Mouse (Mus musculus) liver, embryonic 14.5 days (tissue): ENCODE results near the gene Plcxd2. TPM values are rescaled to one million over a fixed set of nuclear protein-coding genes. Genes with fewer than 3 reads are reported as not detected.

Source experiments
- ATAC-seq: fragments of 200-750 bp; cut with Nextera tagmentation; 2 replicates; pipeline ENCODE4 v1.8.0; 2017; ENCODE audit warnings: moderate number of reproducible peaks, mild to moderate bottlenecking, moderate library complexity; ENCODE audit not compliant: insufficient read depth
- DNase-seq, 3 experiments: peaks; one replicate each; pipeline ENCODE4 v3.0.0-alpha.2; 2012 to 2013; ENCODE audit warnings: low read depth in 3 of 3, low spot score in 3 of 3
- H3K27ac ChIP-seq: fragments of 300-500 bp; sonication (generic); 2 replicates; pipeline ENCODE4 v1.5.1; 2014; ENCODE audit warnings: moderate library complexity, mild to moderate bottlenecking, control low read depth, inconsistent platforms
- H3K27me3 ChIP-seq: fragments of 300-500 bp; sonication (generic); 2 replicates; pipeline ENCODE4 v1.6.1; 2014; ENCODE audit warnings: mild to moderate bottlenecking, low read length, moderate library complexity; ENCODE audit not compliant: control insufficient read depth, insufficient read depth
- H3K36me3 ChIP-seq: fragments of 300-500 bp; sonication (generic); replicated peaks from 2 replicates; pipeline ENCODE4 v1.6.1; 2014; ENCODE audit warnings: low read depth; ENCODE audit not compliant: control insufficient read depth, insufficient read depth
- H3K4me1 ChIP-seq, 2 experiments: fragments of 200-500 bp in 1 of 2; fragments of 300-500 bp in 1 of 2; sonication (generic) in 1 of 2; replicated peaks; 2 replicates each; pipeline ENCODE4 v1.6.1; 2012 to 2014; ENCODE audit warnings: antibody characterized with exemption in 1 of 2, inconsistent platforms in 1 of 2, low read length in 1 of 2; ENCODE audit not compliant: control insufficient read depth in 2 of 2, insufficient read depth in 2 of 2
- H3K4me2 ChIP-seq: fragments of 300-500 bp; sonication (generic); 2 replicates; pipeline ENCODE4 v1.6.1; 2014; ENCODE audit warnings: low read depth, mild to moderate bottlenecking, control low read depth, moderate library complexity
- H3K4me3 ChIP-seq, 2 experiments: fragments of 200-500 bp in 1 of 2; fragments of 300-500 bp in 1 of 2; sonication (generic) in 1 of 2; 2 replicates each; pipeline ENCODE4 v1.5.1; 2012 to 2014; ENCODE audit warnings: low read depth in 2 of 2, low read length in 2 of 2, mild to moderate bottlenecking in 2 of 2, control low read depth in 1 of 2, inconsistent platforms in 1 of 2, moderate library complexity in 1 of 2; ENCODE audit not compliant: insufficient read depth in 1 of 2
- H3K9ac ChIP-seq: fragments of 300-500 bp; sonication (generic); replicated peaks from 2 replicates; pipeline ENCODE4 v1.6.1; 2014; ENCODE audit warnings: mild to moderate bottlenecking, control low read depth, moderate library complexity
- H3K9me3 ChIP-seq: fragments of 300-500 bp; sonication (generic); 2 replicates; pipeline ENCODE4 v1.6.1; 2016; ENCODE audit warnings: low read length, mixed read lengths; ENCODE audit not compliant: control insufficient read depth
- CTCF ChIP-seq: IDR thresholded peaks from 2 replicates; pipeline ENCODE4 v1.5.1; 2016; ENCODE audit warnings: antibody characterized with exemption, low read depth, control low read depth
- EP300 ChIP-seq: IDR thresholded peaks from 2 replicates; pipeline ENCODE4 v1.6.1; 2016; ENCODE audit warnings: antibody characterized with exemption, low read depth
- WGBS: fragments of 180-500 bp; shearing (Covaris S2); extraction: QIAGEN DNeasy Blood & Tissue Kit; methylation state at CpG from one replicate; pipeline ENCODE4 v1.1.7; 2014; ENCODE audit not compliant: insufficient replicate concordance; 5-methylcytosine and 5-hydroxymethylcytosine counted together
- polyA plus RNA-seq, 2 experiments: library from polyadenylated mRNA; depleted of rRNA in 1 of 2; stranded (reverse) in 1 of 2; unstranded in 1 of 2; fragments of >200 nt; fragmentation: Nextera tagmentation in 1 of 2; extraction: Ambion mirVana in 1 of 2; gene quantifications; 2 replicates each; pipeline versions ENCODE4 v1.2.1 to v1.2.3; 2012 to 2014

Plcxd2 gene
- polyA plus RNA-seq, 2 experiments, result 1.6 to 1.9 TPM

DNA sequence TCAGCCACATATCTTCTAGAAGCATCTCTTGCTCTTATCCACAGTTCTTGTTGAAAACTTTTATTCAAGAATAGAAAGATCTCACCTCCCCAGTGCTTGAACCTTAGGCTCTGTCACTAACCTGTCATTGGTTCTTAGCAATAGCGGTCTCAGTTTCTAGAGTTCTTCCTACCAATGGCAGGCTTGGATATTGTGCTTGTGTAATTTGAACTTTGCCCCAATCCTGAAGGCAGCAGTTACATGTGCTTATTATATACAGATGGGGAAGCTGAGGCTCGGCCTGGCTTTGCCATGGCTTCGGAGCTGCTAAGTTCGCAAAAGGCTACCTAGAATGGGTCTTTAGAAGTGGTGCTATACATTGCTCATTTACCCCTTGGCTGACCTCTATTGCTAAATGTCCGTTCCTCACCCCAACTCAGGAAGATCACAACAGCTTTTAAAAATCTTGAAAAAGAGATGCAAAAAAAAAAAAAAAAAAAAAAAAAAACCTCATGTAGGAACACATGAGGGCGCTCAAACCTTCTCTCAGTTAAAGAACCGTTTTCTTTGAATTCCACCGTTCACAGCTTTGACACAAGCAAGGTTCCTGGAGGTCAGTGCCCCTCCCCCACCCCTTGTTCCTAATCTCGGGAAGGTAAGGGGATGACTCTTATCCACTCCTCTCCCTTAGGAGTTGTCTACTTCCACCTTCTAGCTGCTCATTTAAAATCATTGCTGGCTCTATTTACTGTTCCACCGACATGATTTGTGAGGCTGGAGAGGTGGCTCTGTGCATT lies 18.9 kb downstream of the Plcxd2 start:
- ATAC-seq (no peak), DNase-seq (no peak)
- H3K9me3 ChIP-seq, result no peaks in the 10 kb centered on the region
- H3K4me1 ChIP-seq, result no peaks in the 10 kb centered on the region
- H3K27ac ChIP-seq, result no peak overlapping the region
- 39% methylated on average over 10 of the region's 10 CpGs for WGBS
- TF ChIP-seq EP300, result no peak
- peak; percentile 2; the same call in 1 of the 2 replicates for TF ChIP-seq CTCF
- no peak overlapping the region for H3K4me2 ChIP-seq
- no peaks in the 10 kb centered on the region for H3K36me3 ChIP-seq
- H3K9ac ChIP-seq, result no peak overlapping the region
- no peaks in the 10 kb centered on the region for H3K27me3 ChIP-seq
- no peak overlapping the region for H3K4me3 ChIP-seq

DNA sequence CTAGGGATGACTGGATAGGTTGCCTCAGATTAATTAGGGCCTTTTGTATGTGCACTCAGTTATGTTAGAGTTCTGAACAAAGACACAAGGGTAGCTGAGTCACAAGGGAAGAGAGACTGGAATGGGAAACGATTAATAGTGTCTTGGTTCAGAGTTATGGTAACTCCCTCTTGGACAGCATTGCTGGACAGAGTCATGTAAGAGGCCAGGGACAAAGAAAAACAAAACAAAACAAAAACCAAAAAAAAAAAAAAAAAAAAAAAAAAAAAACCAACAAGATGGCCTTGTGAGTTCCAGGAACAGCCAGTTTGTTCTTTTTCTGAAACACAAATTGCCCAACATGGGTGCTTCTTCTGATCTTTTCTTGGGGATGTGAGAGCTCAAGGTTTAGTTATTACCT lies 23.8 kb downstream of the Plcxd2 start:
- H3K27me3 ChIP-seq, result no peaks in the 10 kb centered on the region
- ATAC-seq (no peak), DNase-seq (no peak)
- no peak overlapping the region for H3K4me2 ChIP-seq
- no peaks in the 10 kb centered on the region for H3K9me3 ChIP-seq
- H3K27ac ChIP-seq, result no peak overlapping the region
- H3K4me3 ChIP-seq, result no peak overlapping the region
- 44% methylated on average over 1 of the region's 1 CpGs for WGBS
- no peak overlapping the region for H3K9ac ChIP-seq
- TF ChIP-seq EP300, result no peak
- TF ChIP-seq CTCF, result no peak
- 0 out of 4 replicates have a peak, but pooled peaks cover 0 to 2% of the 10 kb centered on the region in 2 experiments for H3K4me1 ChIP-seq
- no peaks in the 10 kb centered on the region for H3K36me3 ChIP-seq

DNA sequence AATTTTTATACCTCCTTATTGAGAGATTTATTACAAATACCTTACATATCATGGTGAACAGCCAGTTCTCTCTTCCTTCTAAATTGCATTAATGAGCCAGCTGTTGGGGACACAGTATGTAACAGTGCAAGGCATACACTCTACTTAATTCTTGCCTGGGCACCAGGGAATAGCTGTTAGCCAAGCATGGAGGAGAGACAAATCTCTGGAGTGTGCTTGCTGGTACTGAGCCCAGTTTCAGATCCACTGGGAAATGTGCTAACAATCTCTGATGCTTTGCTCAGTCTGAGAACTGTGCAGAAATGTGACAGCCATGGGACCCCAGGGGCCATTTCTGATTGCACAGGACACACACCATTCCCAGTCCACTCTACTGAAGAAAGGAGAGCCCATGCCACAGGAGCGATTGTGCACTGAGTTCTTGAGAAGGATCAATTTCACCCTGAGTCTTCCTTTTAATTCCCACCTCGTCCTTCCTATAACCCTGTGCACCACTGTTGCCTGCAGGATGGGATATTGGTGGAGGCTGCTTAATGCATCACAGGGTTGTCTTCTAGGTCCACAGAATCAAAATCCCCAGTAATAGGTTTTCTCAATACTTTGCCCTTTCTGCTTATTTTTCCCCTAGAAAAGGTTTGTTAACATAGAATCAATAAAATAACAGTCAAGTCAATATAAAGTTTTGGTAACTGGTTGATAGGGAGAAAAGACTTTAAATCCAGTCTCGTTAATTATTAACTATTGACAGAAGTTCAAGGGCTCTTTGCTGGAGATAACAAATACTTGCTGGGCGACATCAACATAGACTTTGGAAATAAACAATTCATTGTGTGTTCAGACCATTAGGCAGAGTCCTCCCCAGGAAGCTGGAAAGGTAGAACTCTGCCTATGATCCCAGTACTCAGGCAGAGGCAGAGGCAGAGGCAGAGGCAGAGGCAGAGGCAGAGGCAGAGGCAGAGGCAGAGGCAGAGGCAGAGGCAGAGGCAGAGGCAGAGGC lies 25.1 kb downstream of the Plcxd2 start:
- Histone ChIP-seq H3K27ac (no peak overlapping the region), H3K4me2 (no peak overlapping the region), H3K9me3 (no peaks in the 10 kb centered on the region)

DNA sequence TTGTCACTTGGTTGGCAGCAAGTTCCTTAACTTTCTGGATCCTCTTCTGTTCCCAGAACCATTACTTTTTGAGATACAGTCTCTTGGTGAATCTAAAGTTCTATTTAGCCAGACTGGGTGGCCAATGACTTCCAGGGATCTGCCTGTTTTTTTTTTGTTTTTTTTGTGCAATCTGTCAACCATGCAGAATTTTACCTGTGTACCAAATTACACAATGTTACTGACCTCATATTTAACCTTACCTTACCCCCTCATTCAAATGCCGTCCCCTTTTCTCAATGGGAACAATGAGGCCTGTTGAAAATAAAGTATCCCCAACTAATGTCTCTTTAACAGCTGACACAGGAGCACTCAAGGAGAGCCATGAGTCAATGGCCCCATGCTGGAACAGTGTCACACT lies 33.8 kb downstream of the Plcxd2 start:
- no peak overlapping the region for H3K4me3 ChIP-seq
- ATAC-seq, result no peak
- no peak overlapping the region for H3K27ac ChIP-seq
- no peak overlapping the region for H3K9ac ChIP-seq
- H3K4me1 ChIP-seq, result no peaks in the 10 kb centered on the region
- WGBS, result 60% methylated on average over 1 of the region's 1 CpGs
- no peak for DNase-seq
- H3K36me3 ChIP-seq, result no peaks in the 10 kb centered on the region
- TF ChIP-seq EP300 (no peak), CTCF (no peak)
- no peaks in the 10 kb centered on the region for H3K27me3 ChIP-seq
- H3K9me3 ChIP-seq, result no peaks in the 10 kb centered on the region
- H3K4me2 ChIP-seq, result no peak overlapping the region

More for the DNA sequence above, 25.1 kb downstream of the Plcxd2 start:
- Histone ChIP-seq H3K9ac (no peak overlapping the region), H3K27me3 (no peaks in the 10 kb centered on the region), H3K36me3 (no peaks in the 10 kb centered on the region), H3K4me1 (0 out of 4 replicates have a peak, but pooled peaks cover 0 to 2% of the 10 kb centered on the region in 2 experiments), H3K4me3 (no peak overlapping the region)
- TF ChIP-seq CTCF (no peak), EP300 (no peak)
- DNase-seq, result peak in 2 of 3 experiments; percentile 13 to 18
- ATAC-seq, result peak; percentile 57; the same call in 1 of the 2 replicates
- WGBS, result 50% methylated on average over 4 of the region's 4 CpGs
